Mouse (Mus musculus): ENCODE results near the gene Ctsa.
A peak's percentile ranks its signal among the peaks of the same experiment; 100 is the strongest.

Gene Ctsa

DNA sequence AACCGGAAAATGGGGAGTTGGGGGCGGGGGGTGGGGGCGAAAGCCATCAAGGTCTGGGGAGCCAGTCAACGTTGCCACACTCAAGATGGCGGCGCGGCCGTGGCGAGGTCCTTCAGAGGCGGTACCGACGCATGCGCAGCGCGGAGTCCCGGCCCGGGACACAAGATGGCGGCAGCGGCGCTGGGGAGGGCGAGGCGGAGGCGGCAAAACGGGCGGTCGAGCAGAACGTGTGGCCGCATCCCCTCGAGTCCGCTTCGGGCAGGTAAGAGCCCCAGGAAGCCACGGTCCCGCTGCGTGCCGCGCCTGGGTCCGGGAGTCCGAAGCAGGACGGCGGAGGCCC lies 46.5 kb downstream of the Ctsa start, which contains the start of gene Pcif1:
Gene Pcif1, plus strand, starts transcription at position 77 of the 340 bp plus-strand sequence.
- DNase-seq (ENCODE audit: low spot score): peak; percentile 77

DNA sequence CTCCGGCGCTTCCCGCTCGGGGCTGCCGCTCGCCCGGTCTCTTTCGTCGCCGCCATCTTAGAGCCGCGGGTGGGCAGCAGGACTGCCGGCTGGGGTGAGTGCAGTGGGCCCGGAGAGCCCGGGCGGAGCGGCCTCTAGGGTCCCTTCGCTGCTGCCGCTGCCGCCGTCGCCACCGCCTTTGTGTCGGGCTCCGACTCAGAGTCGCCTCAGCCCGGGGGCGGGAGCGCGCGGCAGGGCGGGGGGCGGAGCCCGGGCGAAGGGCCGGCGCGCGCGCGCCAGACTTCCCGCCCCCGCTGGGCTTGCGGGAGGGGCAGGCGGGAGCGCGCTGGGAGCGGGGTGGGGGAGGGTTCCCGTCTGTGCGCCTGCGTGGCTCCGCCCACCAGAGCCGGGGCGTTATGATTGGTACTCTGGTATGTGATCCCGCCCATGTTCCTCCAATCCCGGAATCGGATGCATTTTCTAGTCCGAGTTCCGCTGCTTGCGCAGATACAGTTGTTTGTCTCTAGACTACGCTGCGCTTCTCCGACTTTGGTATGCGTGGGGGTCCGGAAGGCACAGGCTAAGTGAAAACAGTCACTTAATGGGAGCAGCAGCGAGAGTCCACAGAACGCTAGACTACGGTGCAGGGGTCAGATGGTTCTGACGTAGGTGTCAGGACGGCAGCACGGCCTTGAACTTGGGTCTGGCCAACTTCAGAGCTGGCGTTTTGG lies 47.0 kb downstream of the Ctsa start:
- peak; percentile 88 for DNase-seq (ENCODE audit: low spot score)

GRCm38 (mm10) chr2:164882619-164883018 lies 49.9 kb downstream of the Ctsa start:
- DNase-seq (ENCODE audit: low spot score): no peak

DNA sequence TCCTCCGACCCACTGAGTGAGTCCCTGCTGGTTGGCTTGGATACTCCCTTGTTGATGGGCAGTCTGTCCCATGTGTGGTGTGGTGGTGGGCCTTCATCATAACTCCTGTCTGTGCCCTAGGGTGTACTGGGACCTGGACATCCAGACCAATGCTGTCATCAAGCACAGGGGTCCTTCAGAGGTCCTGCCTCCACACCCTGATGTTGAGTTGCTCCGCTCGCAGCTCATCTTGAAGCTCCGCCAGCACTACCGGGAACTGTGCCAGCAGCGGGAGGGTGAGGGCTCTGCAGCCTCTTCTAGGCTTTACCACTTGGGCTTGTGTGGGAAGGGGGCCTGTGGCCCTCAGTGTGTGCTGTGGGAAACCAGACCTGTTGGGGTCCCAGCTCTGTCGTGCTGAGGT lies 53.1 kb downstream of the Ctsa start:
- DNase-seq (ENCODE audit: low spot score): no peak

DNA sequence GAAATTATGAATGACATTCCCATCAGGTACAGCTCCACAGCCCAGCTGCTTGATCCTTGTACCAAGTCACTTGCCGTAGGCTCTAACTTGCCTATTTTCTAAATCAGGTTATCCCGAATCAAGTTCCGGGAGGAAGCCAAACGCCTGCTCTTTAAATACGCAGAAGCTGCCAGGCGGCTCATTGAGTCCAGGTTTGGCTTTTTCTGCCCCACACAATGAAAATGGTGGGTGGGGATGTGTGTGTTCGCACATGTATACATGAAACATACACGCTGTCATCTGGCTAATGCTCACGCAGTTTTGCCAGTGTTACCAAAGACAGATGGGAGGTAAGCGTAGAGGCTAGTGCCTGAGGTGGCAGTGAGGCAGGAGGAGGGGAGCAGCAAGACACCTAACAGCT lies 53.9 kb downstream of the Ctsa start:
- DNase-seq (ENCODE audit: low spot score): no peak

GRCm38 (mm10) chr2:164888996-164889395 lies 56.3 kb downstream of the Ctsa start:
- no peak for DNase-seq (ENCODE audit: low spot score)

DNA sequence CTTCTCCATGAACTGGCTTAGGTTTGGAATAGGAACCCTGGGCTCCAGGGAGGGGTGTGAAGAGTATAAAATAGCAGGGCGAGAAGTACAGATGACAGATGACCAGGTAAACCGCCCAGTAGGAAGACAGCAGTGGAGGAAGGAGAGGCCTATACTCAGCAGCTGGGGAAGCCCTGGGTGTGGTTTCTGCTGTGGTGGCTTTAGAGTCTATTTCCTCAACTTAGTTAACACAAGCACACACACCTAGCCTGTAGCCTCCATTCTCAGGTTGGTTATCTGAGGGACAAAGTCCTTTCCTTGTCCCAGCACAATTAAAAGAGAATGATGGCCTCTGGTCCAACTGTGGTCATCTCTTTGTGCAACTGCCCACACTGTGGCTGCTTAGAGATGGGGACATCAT lies 57.3 kb downstream of the Ctsa start:
- DNase-seq (ENCODE audit: low spot score): no peak

Data from layer of hippocampus, adult 9-10 months (tissue).